In genomic region chr8:109187617-109188016, GRCm38 (mm10) we compare ENCODE assay signal across 20 mouse cellular contexts.
DNase-seq lines count a peak whose midpoint lies in the region; ATAC-seq and TF ChIP-seq lines count a peak whose summit lies in the region.
"Had no signal": no experiment of that assay in that cellular context is flagged by ENCODE, and none has a peak within 500 bp of the region (broad histone marks: within the 10 kb centered on the region; RNA-seq: fewer than 3 reads in every experiment).

No protein-coding gene starts in this region.

- WGBS in forebrain, postnatal 0 days, result 51% methylated on average over 7 of the region's 7 CpGs
- 43% methylated on average over 7 of the region's 7 CpGs for WGBS in hindbrain, postnatal 0 days
- WGBS in neural tube, embryonic 13.5 days, result 46% methylated on average over 7 of the region's 7 CpGs

- ATAC-seq in forebrain, postnatal 0 days, result peak; percentile 77; the same call in 1 of the 2 replicates
- ATAC-seq in hindbrain, postnatal 0 days, result no peak
- peak; percentile 57; the same call in 1 of the 2 replicates for ATAC-seq in neural tube, embryonic 13.5 days (ENCODE audit: low read depth)

- H3K4me1 ChIP-seq in forebrain, postnatal 0 days (ENCODE audit: insufficient read depth), result peaks cover 7% of the 10 kb centered on the region
- H3K4me1 ChIP-seq in hindbrain, postnatal 0 days (ENCODE audit: insufficient read depth, low read length), result 0 out of 2 replicates have a peak, but pooled peaks cover 4% of the 10 kb centered on the region
- H3K4me1 ChIP-seq in neural tube, embryonic 13.5 days (replicated peaks), result peaks cover 41% of the 10 kb centered on the region
- H3K4me1 ChIP-seq: liver, embryonic 15.5 days; megakaryocyte, embryonic 14.5 days had no signal

- no peaks in the 10 kb centered on the region for H3K27me3 ChIP-seq in forebrain, postnatal 0 days (ENCODE audit: insufficient read depth, low read length)
- H3K27me3 ChIP-seq in hindbrain, postnatal 0 days (ENCODE audit: insufficient read depth, low read length), result no peaks in the 10 kb centered on the region
- H3K27me3 ChIP-seq in neural tube, embryonic 13.5 days, result no peaks in the 10 kb centered on the region
- H3K27me3 ChIP-seq: limb, embryonic 13.5 days; liver, embryonic 15.5 days; megakaryocyte, embryonic 14.5 days had no signal

- no peak overlapping the region; the same call in 1 of the 2 replicates for H3K9ac ChIP-seq in forebrain, postnatal 0 days
- H3K9ac ChIP-seq in hindbrain, postnatal 0 days (replicated peaks; ENCODE audit: low read length), result no peak overlapping the region
- peak overlapping the region; percentile 43; the same call in 1 of the 2 replicates for H3K9ac ChIP-seq in neural tube, embryonic 13.5 days
- H3K9ac ChIP-seq: limb, embryonic 13.5 days; liver, embryonic 15.5 days had no signal

- no peak overlapping the region for H3K4me3 ChIP-seq in forebrain, postnatal 0 days (ENCODE audit: low read depth, low read length)
- no peak overlapping the region for H3K4me3 ChIP-seq in hindbrain, postnatal 0 days (ENCODE audit: low read length)
- H3K4me3 ChIP-seq in neural tube, embryonic 13.5 days, result no peak overlapping the region
- H3K4me3 ChIP-seq: embryonic facial prominence, embryonic 10.5 days; erythroblast, embryonic 14.5 days; limb, embryonic 13.5 days; liver, embryonic 15.5 days; megakaryocyte, embryonic 14.5 days had no signal

- peak overlapping the region; percentile 24 for H3K27ac ChIP-seq in forebrain, postnatal 0 days (ENCODE audit: low read depth, low read length)
- H3K27ac ChIP-seq in hindbrain, postnatal 0 days, result no peak overlapping the region; the same call in 1 of the 2 replicates
- H3K27ac ChIP-seq in neural tube, embryonic 13.5 days (replicated peaks), result peak overlapping the region; percentile 83
- H3K27ac ChIP-seq: limb, embryonic 13.5 days; liver, embryonic 15.5 days; stomach, postnatal 0 days had no signal

- no peaks in the 10 kb centered on the region for H3K9me3 ChIP-seq in forebrain, postnatal 0 days (ENCODE audit: low read length)
- H3K9me3 ChIP-seq in hindbrain, postnatal 0 days (ENCODE audit: low read length), result no peaks in the 10 kb centered on the region
- no peaks in the 10 kb centered on the region for H3K9me3 ChIP-seq in neural tube, embryonic 13.5 days
- H3K9me3 ChIP-seq: embryonic facial prominence, embryonic 10.5 days; limb, embryonic 13.5 days; liver, embryonic 15.5 days; megakaryocyte, embryonic 14.5 days had no signal

- peak; percentile 45 for DNase-seq in brain, embryonic 18.5 days (ENCODE audit: low read depth, low spot score)
- peak; percentile 38 for DNase-seq in forebrain, postnatal 0 days
- peak; percentile 21 for DNase-seq in hindbrain, postnatal 0 days (ENCODE audit: low spot score)
- no peak for DNase-seq in kidney, postnatal 25 days
- no peak for DNase-seq in heart, postnatal 4 days
- DNase-seq in adrenal gland, adult 2 months, result no peak
- DNase-seq: cerebellum, adult 2 months; kidney, adult 2 months; kidney, postnatal 36 days; layer of hippocampus, adult 9-11 months; lung, postnatal 10 days; right cerebral cortex, postnatal 25 days; thymus, postnatal 4 days had no signal

- no peak for TF ChIP-seq CTCF in forebrain, postnatal 0 days (IDR thresholded peaks at IDR 0.05; ENCODE audit: low read depth)
- TF ChIP-seq CTCF in hindbrain, postnatal 0 days (IDR thresholded peaks at IDR 0.05; ENCODE audit: low read depth), result no peak

- peak overlapping the region; percentile 10; the same call in 1 of the 2 replicates for H3K4me2 ChIP-seq in forebrain, postnatal 0 days (ENCODE audit: low read depth)
- 0 out of 2 replicates have a peak overlapping the region, but pooled peaks have one; percentile 1 for H3K4me2 ChIP-seq in hindbrain, postnatal 0 days (ENCODE audit: low read depth, low read length)
- peak overlapping the region; percentile 18; the same call in 1 of the 2 replicates for H3K4me2 ChIP-seq in neural tube, embryonic 13.5 days
- H3K4me2 ChIP-seq: limb, embryonic 13.5 days; liver, embryonic 15.5 days had no signal

- H3K36me3 ChIP-seq in forebrain, postnatal 0 days (ENCODE audit: insufficient read depth), result no peaks in the 10 kb centered on the region
- no peaks in the 10 kb centered on the region for H3K36me3 ChIP-seq in hindbrain, postnatal 0 days (ENCODE audit: insufficient read depth, low read length)
- no peaks in the 10 kb centered on the region for H3K36me3 ChIP-seq in neural tube, embryonic 13.5 days
- H3K36me3 ChIP-seq: embryonic facial prominence, embryonic 10.5 days; limb, embryonic 13.5 days; liver, embryonic 15.5 days had no signal

Comparison
In these comparisons a context has a peak if more than half of its experiments do, and no peak if none do; other contexts are left out.
1. DNase-seq: peak in brain, embryonic 18.5 days (single experiment), forebrain, postnatal 0 days (single experiment) and hindbrain, postnatal 0 days (single experiment); none in kidney, postnatal 25 days (0 of 2), heart, postnatal 4 days (single experiment) and adrenal gland, adult 2 months (single experiment).
2. Peak in every context shown above with its lines, with median percentiles within 50 percentile points of each other: H3K4me2 ChIP-seq.